Mouse (Mus musculus): Measurements from ENCODE around the gene Psmd13.

Psmd13 gene

GRCm38 (mm10) chr7:140944236-140944635 lies 62.5 kb downstream of the Psmd13 start:
- no peak for DNase-seq (ENCODE audit: low read depth, low spot score)

- no peak for DNase-seq (ENCODE audit: low read depth, low spot score)
These were observed 63.5 kb downstream of the Psmd13 start for GRCm38 (mm10) chr7:140945247-140945646.

- DNase-seq (ENCODE audit: low read depth, low spot score), result no peak
These were observed 64.5 kb downstream of the Psmd13 start for GRCm38 (mm10) chr7:140946311-140946710.

- DNase-seq (ENCODE audit: low read depth, low spot score), result no peak
These were observed 65.2 kb downstream of the Psmd13 start for GRCm38 (mm10) chr7:140946980-140947379.

GRCm38 (mm10) chr7:140948161-140948560 lies 66.4 kb downstream of the Psmd13 start:
- no peak for DNase-seq (ENCODE audit: low read depth, low spot score)

All from skeletal muscle tissue, adult 2 months (tissue).